Mouse (Mus musculus): ENCODE measurements at regions not wholly inside any gene's neighbourhood (a gene's known extent, or its start where the extent isn't known, plus 50 kb on each side); places are given as distances from the start of the nearest gene placed in this dataset.

- peak; percentile 39 to 85 for DNase-seq (ENCODE audit: inconsistent age in 2 of 2, low spot score in 1 of 2)
Measured at GRCm38 (mm10) chr6:31106856-31107359, 148.0 kb upstream of the Klf14 start.

- peak; percentile 44 to 84 for DNase-seq (ENCODE audit: inconsistent age in 2 of 2, low spot score in 1 of 2)
Measured at GRCm38 (mm10) chr6:31107360-31107759, 148.5 kb upstream of the Klf14 start.

GRCm38 (mm10) chr6:31107916-31108685 is 149.2 kb upstream of the Klf14 start:
- peak in 1 of 2 experiments; percentile 59 for DNase-seq (ENCODE audit: inconsistent age in 2 of 2, low spot score in 1 of 2)

- DNase-seq (ENCODE audit: inconsistent age in 2 of 2, low spot score in 1 of 2), result no peak
Measured at GRCm38 (mm10) chr6:31109604-31110003, 150.7 kb upstream of the Klf14 start.

- peak in 1 of 2 experiments; percentile 76 for DNase-seq (ENCODE audit: inconsistent age in 2 of 2, low spot score in 1 of 2)
Measured at GRCm38 (mm10) chr6:31112293-31113077, 153.6 kb upstream of the Klf14 start.

- peak; percentile 82 to 93 for DNase-seq (ENCODE audit: inconsistent age in 2 of 2, low spot score in 1 of 2)
Measured at GRCm38 (mm10) chr6:31113558-31114326, 154.9 kb upstream of the Klf14 start.

- peak in 1 of 2 experiments; percentile 65 for DNase-seq (ENCODE audit: inconsistent age in 2 of 2, low spot score in 1 of 2)
Measured at GRCm38 (mm10) chr6:31114336-31115335, 155.8 kb upstream of the Klf14 start.

GRCm38 (mm10) chr6:31115566-31115965 is 156.7 kb upstream of the Klf14 start:
- DNase-seq (ENCODE audit: inconsistent age in 2 of 2, low spot score in 1 of 2), result no peak

GRCm38 (mm10) chr6:31116365-31116764 is 157.5 kb upstream of the Klf14 start:
- no peak for DNase-seq (ENCODE audit: inconsistent age in 2 of 2, low spot score in 1 of 2)

GRCm38 (mm10) chr6:31117666-31118065 is 158.8 kb upstream of the Klf14 start:
- no peak for DNase-seq (ENCODE audit: inconsistent age in 2 of 2, low spot score in 1 of 2)

- no peak for DNase-seq (ENCODE audit: inconsistent age in 2 of 2, low spot score in 1 of 2)
Measured at GRCm38 (mm10) chr6:31121008-31121407, 162.1 kb upstream of the Klf14 start.

- DNase-seq (ENCODE audit: inconsistent age in 2 of 2, low spot score in 1 of 2), result no peak
Measured at GRCm38 (mm10) chr6:31122895-31123294, 164.0 kb upstream of the Klf14 start.

- DNase-seq (ENCODE audit: inconsistent age in 2 of 2, low spot score in 1 of 2), result no peak
Measured at GRCm38 (mm10) chr6:31123342-31123990, 164.6 kb upstream of the Klf14 start.

- no peak for DNase-seq (ENCODE audit: inconsistent age in 2 of 2, low spot score in 1 of 2)
Measured at GRCm38 (mm10) chr6:31124076-31124475, 165.2 kb upstream of the Klf14 start.

GRCm38 (mm10) chr6:31124872-31125271 is 166.0 kb upstream of the Klf14 start:
- no peak for DNase-seq (ENCODE audit: inconsistent age in 2 of 2, low spot score in 1 of 2)

- DNase-seq (ENCODE audit: inconsistent age in 2 of 2, low spot score in 1 of 2), result peak in 1 of 2 experiments; percentile 71
Measured at GRCm38 (mm10) chr6:31125328-31126118, 166.6 kb upstream of the Klf14 start.

GRCm38 (mm10) chr6:31126131-31126871 is 167.4 kb upstream of the Klf14 start:
- peak in 1 of 2 experiments; percentile 74 for DNase-seq (ENCODE audit: inconsistent age in 2 of 2, low spot score in 1 of 2)

- no peak for DNase-seq (ENCODE audit: inconsistent age in 2 of 2, low spot score in 1 of 2)
Measured at GRCm38 (mm10) chr6:31129170-31129569, 170.3 kb upstream of the Klf14 start.
